Mouse (Mus musculus) testis, adult 2 months (tissue): ENCODE data around the gene Ifnb1.

Experiments used
- CTCF ChIP-seq: fragments of 200-500 bp; IDR thresholded peaks from 2 replicates; pipeline ENCODE4 v1.5.1; 2012; ENCODE audit warnings: low read depth, mild to moderate bottlenecking, inconsistent platforms, low read length, moderate library complexity; ENCODE audit not compliant: control insufficient read depth, insufficient read depth, insufficient replicate concordance
- POLR2A ChIP-seq: fragments of 200-500 bp; IDR thresholded peaks from 2 replicates; pipeline ENCODE4 v1.6.1; 2012; ENCODE audit warnings: low read depth, mild to moderate bottlenecking, inconsistent platforms, low read length, moderate library complexity; ENCODE audit not compliant: control insufficient read depth

DNA sequence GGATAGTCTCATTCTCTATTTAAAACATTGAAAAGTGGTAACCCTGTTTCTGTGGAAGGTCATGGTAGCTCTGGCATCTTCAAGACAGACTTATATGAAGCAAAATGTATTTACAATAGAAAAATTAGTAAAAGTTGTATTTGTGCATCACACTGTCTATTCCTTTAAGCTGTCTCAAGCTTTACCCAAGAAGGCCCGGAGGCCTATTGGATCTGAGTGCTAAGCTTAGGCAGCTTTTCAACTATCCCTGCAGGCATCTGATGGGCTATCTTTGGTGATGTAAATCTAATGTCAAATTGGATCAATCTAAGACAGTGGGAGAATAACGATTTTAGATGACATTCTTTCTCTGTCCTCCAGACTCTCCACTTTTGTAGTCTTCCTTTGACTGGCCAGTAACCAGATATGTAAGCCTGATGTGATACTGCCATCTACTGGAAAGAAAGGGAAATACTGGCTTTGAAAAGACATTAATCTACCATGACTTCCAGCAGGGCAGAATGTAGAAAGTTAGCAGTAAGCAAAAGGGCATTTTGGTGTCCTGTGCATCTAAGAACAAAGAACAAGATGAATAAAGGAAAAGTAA is 21.2 kb upstream of the Ifnb1 start:
- TF ChIP-seq POLR2A: no peak
- TF ChIP-seq CTCF: no peak; the same call in 1 of the 2 replicates
